Mouse (Mus musculus) embryonic facial prominence, embryonic 15.5 days (tissue): ENCODE results near the gene BC067074. TPM values are rescaled to one million over a fixed set of nuclear protein-coding genes. Genes with fewer than 3 reads are reported as not detected.

Experiments used
- ATAC-seq: fragments of 200-750 bp; cut with Nextera tagmentation; 2 replicates; pipeline ENCODE4 v1.8.0; 2017; ENCODE audit warnings: low read depth, moderate TSS enrichment; ENCODE audit not compliant: insufficient number of reproducible peaks, low FRiP score, low TSS enrichment
- H3K27ac ChIP-seq: fragments of 300-500 bp; sonication (generic); replicated peaks from 2 replicates; pipeline ENCODE4 v1.5.1; 2015; ENCODE audit warnings: mild to moderate bottlenecking, inconsistent platforms
- H3K27me3 ChIP-seq: fragments of 300-500 bp; sonication (generic); 2 replicates; pipeline ENCODE4 v1.6.1; 2015; ENCODE audit warnings: inconsistent platforms
- H3K36me3 ChIP-seq: fragments of 300-500 bp; sonication (generic); 2 replicates; pipeline ENCODE4 v1.6.1; 2015; ENCODE audit warnings: mild to moderate bottlenecking, inconsistent platforms
- H3K4me1 ChIP-seq: fragments of 300-500 bp; sonication (generic); 2 replicates; pipeline ENCODE4 v1.6.1; 2015; ENCODE audit warnings: inconsistent platforms
- H3K4me2 ChIP-seq: fragments of 300-500 bp; sonication (generic); replicated peaks from 2 replicates; pipeline ENCODE4 v1.6.1; 2015; ENCODE audit warnings: mild to moderate bottlenecking, inconsistent platforms
- H3K4me3 ChIP-seq: fragments of 300-500 bp; sonication (generic); replicated peaks from 2 replicates; pipeline ENCODE4 v1.5.1; 2015; ENCODE audit warnings: mild to moderate bottlenecking, inconsistent platforms
- H3K9ac ChIP-seq: fragments of 300-500 bp; sonication (generic); 2 replicates; pipeline ENCODE4 v1.6.1; 2015; ENCODE audit warnings: inconsistent platforms
- H3K9me3 ChIP-seq: fragments of 300-500 bp; sonication (generic); replicated peaks from 2 replicates; pipeline ENCODE4 v1.6.1; 2016; ENCODE audit warnings: inconsistent platforms
- WGBS: fragments of 180-500 bp; shearing (Covaris S2); methylation state at CpG from one replicate; pipeline ENCODE4 v1.1.7; 2015; 5-methylcytosine and 5-hydroxymethylcytosine counted together
- polyA plus RNA-seq: library from polyadenylated mRNA; unstranded; fragments of >200 nt; fragmentation: Nextera tagmentation; extraction: Ambion mirVana; gene quantifications from 2 replicates; pipeline ENCODE4 v1.2.1, GENCODE M21; 2015

BC067074 gene
- polyA plus RNA-seq, 1 experiment from 2014 or later, result 6.4 TPM

- no peaks in the 10 kb centered on the region for H3K9me3 ChIP-seq
- H3K4me1 ChIP-seq, result peaks cover 12% of the 10 kb centered on the region; the same call in 1 of the 2 replicates
- H3K4me2 ChIP-seq, result no peak overlapping the region
- no peaks in the 10 kb centered on the region for H3K36me3 ChIP-seq
- no peak overlapping the region for H3K4me3 ChIP-seq
- H3K9ac ChIP-seq, result no peak overlapping the region
- WGBS, result 83% methylated on average over 7 of the region's 7 CpGs
- no peak overlapping the region for H3K27ac ChIP-seq
- ATAC-seq, result no peak
- no peaks in the 10 kb centered on the region for H3K27me3 ChIP-seq
Observed at GRCm38 (mm10) chr13:113415527-113415926, 122.6 kb downstream of the BC067074 start.

DNA sequence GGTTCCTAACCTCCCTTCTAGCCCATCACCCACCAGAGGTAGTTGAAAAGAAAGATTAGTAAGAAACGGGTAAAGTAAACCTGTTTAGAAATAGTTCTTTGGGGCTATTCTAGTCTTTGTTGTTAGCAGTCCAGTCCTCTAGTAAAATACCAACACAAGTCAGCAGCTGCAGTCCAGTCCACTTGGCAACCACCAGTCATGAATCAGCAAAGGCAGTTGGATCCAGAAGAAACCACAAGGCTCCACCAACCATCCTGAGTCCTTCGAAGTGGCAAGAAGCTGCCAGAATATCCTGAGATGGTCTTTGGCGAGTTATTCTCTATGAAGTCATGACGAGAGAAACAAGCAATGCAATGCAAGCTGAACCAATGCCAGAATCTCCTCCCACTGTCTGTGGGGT, 124.0 kb downstream of the BC067074 start:
- H3K9ac ChIP-seq, result no peak overlapping the region
- no peaks in the 10 kb centered on the region for H3K36me3 ChIP-seq
- WGBS, result 86% methylated on average over 4 of the region's 4 CpGs
- H3K4me1 ChIP-seq, result peaks cover 12% of the 10 kb centered on the region; the same call in 1 of the 2 replicates
- H3K9me3 ChIP-seq, result no peaks in the 10 kb centered on the region
- no peaks in the 10 kb centered on the region for H3K27me3 ChIP-seq
- ATAC-seq, result no peak
- H3K4me3 ChIP-seq, result no peak overlapping the region
- H3K4me2 ChIP-seq, result no peak overlapping the region
- no peak overlapping the region for H3K27ac ChIP-seq

- ATAC-seq, result no peak
- H3K27ac ChIP-seq, result peak overlapping the region; percentile 48; the same call in 1 of the 2 replicates
- no peaks in the 10 kb centered on the region for H3K27me3 ChIP-seq
Observed at GRCm38 (mm10) chr13:113417757-113418483, 125.0 kb downstream of the BC067074 start.

DNA sequence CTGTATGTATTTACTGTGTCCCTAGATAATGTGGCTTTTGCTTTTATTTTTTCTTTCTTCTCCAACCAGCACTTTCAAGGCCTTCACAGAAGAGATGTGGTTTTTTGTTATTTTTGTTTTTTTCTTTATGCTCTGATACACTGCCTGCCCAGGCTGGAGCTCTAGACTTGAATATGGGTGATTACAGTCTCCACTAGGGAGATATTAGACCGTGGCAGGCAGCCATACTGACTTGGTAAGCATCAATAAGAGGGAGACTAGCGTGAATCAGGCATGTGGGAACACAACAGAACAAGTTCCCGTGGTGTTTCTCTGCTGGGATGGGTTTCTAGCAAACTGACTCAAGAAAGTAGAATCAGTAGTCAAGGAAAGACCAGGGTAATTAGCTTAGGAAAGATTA, 125.7 kb downstream of the BC067074 start:
- Histone ChIP-seq H3K9ac (no peak overlapping the region), H3K27ac (0 out of 2 replicates have a peak overlapping the region, but pooled peaks have one; percentile 17), H3K36me3 (no peaks in the 10 kb centered on the region), H3K4me3 (no peak overlapping the region), H3K4me2 (no peak overlapping the region), H3K9me3 (no peaks in the 10 kb centered on the region), H3K4me1 (peaks cover 12% of the 10 kb centered on the region; the same call in 1 of the 2 replicates), H3K27me3 (no peaks in the 10 kb centered on the region)
- WGBS, result 56% methylated on average over 3 of the region's 3 CpGs
- no peak for ATAC-seq

More at GRCm38 (mm10) chr13:113417757-113418483, 125.0 kb downstream of the BC067074 start:
- Histone ChIP-seq H3K4me2 (no peak overlapping the region), H3K9ac (no peak overlapping the region), H3K4me3 (no peak overlapping the region), H3K9me3 (no peaks in the 10 kb centered on the region), H3K36me3 (no peaks in the 10 kb centered on the region), H3K4me1 (peaks cover 12% of the 10 kb centered on the region; the same call in 1 of the 2 replicates)
- 41% methylated on average over 9 of the region's 9 CpGs for WGBS

- no peaks in the 10 kb centered on the region for H3K36me3 ChIP-seq
- no peak overlapping the region for H3K27ac ChIP-seq
- no peaks in the 10 kb centered on the region for H3K27me3 ChIP-seq
- no peak overlapping the region for H3K4me2 ChIP-seq
- no peak overlapping the region for H3K9ac ChIP-seq
- no peaks in the 10 kb centered on the region for H3K9me3 ChIP-seq
- ATAC-seq, result no peak
- peaks cover 12% of the 10 kb centered on the region; the same call in 1 of the 2 replicates for H3K4me1 ChIP-seq
- H3K4me3 ChIP-seq, result no peak overlapping the region
- WGBS, result 60% methylated on average over 3 of the region's 3 CpGs
Observed at GRCm38 (mm10) chr13:113421472-113421871, 128.5 kb downstream of the BC067074 start.

- no peak overlapping the region for H3K4me3 ChIP-seq
- no peaks in the 10 kb centered on the region for H3K36me3 ChIP-seq
- H3K27ac ChIP-seq, result no peak overlapping the region
- no peaks in the 10 kb centered on the region for H3K9me3 ChIP-seq
- no peak overlapping the region for H3K9ac ChIP-seq
- no peak for ATAC-seq
- peaks cover 3% of the 10 kb centered on the region; the same call in 1 of the 2 replicates for H3K4me1 ChIP-seq
- WGBS, result 87% methylated on average over 7 of the region's 7 CpGs
- H3K4me2 ChIP-seq, result no peak overlapping the region
- no peaks in the 10 kb centered on the region for H3K27me3 ChIP-seq
Observed at GRCm38 (mm10) chr13:113423825-113424224, 130.9 kb downstream of the BC067074 start.

DNA sequence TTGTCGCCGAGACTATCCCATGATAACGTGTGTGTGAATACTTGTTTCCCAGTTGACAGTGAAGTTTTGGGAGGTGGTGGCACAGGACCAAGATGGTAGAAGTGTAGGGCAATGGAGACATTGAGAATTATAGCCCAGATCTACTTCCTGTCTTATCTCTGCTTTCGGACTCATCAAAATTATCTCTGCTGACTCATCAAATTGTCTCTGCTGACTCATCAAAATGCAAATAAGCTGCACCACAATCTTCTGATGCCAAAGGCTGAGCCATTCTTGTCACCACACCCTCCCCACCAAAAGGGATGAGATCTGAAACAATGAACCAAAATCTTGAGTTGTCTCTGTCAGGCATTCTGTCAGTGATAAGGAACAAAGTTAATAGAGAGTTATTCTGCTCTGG, 132.9 kb downstream of the BC067074 start:
- H3K9me3 ChIP-seq, result no peaks in the 10 kb centered on the region
- ATAC-seq, result no peak

More for the DNA sequence above, 132.9 kb downstream of the BC067074 start:
- H3K27ac ChIP-seq, result no peak overlapping the region
- H3K9ac ChIP-seq, result no peak overlapping the region
- 97% methylated on average over 4 of the region's 4 CpGs for WGBS
- no peaks in the 10 kb centered on the region for H3K27me3 ChIP-seq
- no peak overlapping the region for H3K4me2 ChIP-seq
- H3K4me1 ChIP-seq, result no peaks in the 10 kb centered on the region
- H3K4me3 ChIP-seq, result no peak overlapping the region
- H3K36me3 ChIP-seq, result no peaks in the 10 kb centered on the region

Other genes with a start within 250 kb of the BC067074 start
- gene Gpx8, start 246.7 kb upstream of the BC067074 start, polyA plus RNA-seq, result 190 and 192 TPM in 2 replicates
- 0.39 TPM in 1 of 2 replicates, not detected in the other for gene Gzma, start 192.2 kb upstream of the BC067074 start, polyA plus RNA-seq
- gene Esm1, start 83.5 kb upstream of the BC067074 start, polyA plus RNA-seq, result 2.7 and 3.1 TPM in 2 replicates
- not detected in 2 replicates for gene Gzmk, start 67.3 kb upstream of the BC067074 start, polyA plus RNA-seq